Mouse (Mus musculus): Measurements from ENCODE around the gene Cfap74. TPM values are rescaled to one million over a fixed set of nuclear protein-coding genes. Genes with fewer than 3 reads are reported as not detected.
A peak's percentile ranks its signal among the peaks of the same experiment; 100 is the strongest.
"Not testable (repeated sequence)": the region's sequence is repeated elsewhere in the genome, so short reads cannot be mapped to it uniquely, and the experiment has no call there.

Gene Cfap74
- polyA plus RNA-seq, 1 experiment from 2014 or later, result 3.8 TPM

DNA sequence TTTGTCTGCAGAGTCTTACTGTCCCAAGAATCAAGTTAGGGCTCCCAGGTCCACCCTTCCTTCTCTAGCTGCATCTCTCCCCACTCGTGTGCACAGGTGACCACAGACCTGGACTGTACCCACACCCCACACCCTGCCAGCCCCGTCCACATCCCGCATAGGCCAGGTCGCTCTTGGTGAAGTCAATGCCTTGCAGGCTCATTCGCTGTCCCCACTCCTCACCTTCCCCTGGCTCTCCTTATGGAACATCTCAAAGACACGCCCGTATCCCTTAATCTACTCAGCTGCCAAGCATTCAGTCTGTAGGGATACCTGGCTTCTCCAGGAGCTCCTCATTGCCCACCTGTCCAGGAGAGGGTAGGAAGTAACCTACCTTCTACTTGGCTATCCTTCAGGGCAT, 62.4 kb downstream of the Cfap74 start:
- no peak for ATAC-seq
- Histone ChIP-seq H3K9ac (replicated peaks) (no peak overlapping the region), H3K27me3 (no peaks in the 10 kb centered on the region; the same call in 1 of the 2 replicates), H3K4me2 (replicated peaks) (no peak overlapping the region), H3K36me3 (no peaks in the 10 kb centered on the region), H3K27ac (no peak overlapping the region), H3K4me1 (replicated peaks) (0 out of 2 replicates have a peak, but pooled peaks cover 7% of the 10 kb centered on the region), H3K4me3 (replicated peaks) (no peak overlapping the region), H3K9me3 (no peaks in the 10 kb centered on the region)
- 90% methylated on average over 7 of the region's 7 CpGs for WGBS

DNA sequence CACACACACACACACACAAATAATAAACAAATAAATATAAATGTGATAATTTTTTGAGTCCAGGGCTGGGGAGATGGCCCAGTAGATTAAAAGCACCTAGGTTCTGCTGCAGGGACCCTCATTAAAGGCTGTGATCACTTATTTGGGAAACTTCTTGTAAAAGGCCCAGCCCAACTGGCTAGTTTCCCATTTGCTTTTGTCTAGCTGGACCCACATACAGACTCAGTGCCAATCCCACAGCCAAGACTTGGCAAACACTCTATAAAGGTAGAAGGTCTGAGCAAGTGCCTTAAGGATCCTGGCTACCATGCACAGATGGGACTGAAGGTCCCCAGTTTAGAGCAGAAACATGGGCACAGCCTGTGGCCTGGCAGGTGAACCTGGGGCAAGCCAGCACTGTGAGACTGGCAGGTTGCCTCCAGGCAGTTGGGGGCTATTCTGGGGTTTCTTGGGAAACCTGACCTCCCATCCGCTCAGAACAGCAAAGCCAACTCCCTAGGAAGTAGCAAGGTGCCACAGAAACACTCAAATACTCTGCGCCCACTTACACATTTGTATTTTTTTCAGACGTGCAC, 63.8 kb downstream of the Cfap74 start:
- Histone ChIP-seq H3K9ac (replicated peaks) (no peak overlapping the region), H3K4me1 (replicated peaks) (0 out of 2 replicates have a peak, but pooled peaks cover 7% of the 10 kb centered on the region), H3K4me3 (replicated peaks) (no peak overlapping the region), H3K27me3 (no peaks in the 10 kb centered on the region; the same call in 1 of the 2 replicates), H3K9me3 (no peaks in the 10 kb centered on the region), H3K36me3 (no peaks in the 10 kb centered on the region), H3K27ac (no peak overlapping the region), H3K4me2 (replicated peaks) (no peak overlapping the region)
- 77% methylated on average over 3 of the region's 3 CpGs for WGBS
- no peak for ATAC-seq

- no peaks in the 10 kb centered on the region for H3K9me3 ChIP-seq
- H3K4me1 ChIP-seq (replicated peaks), result 0 out of 2 replicates have a peak, but pooled peaks cover 7% of the 10 kb centered on the region
- H3K27me3 ChIP-seq, result no peaks in the 10 kb centered on the region; the same call in 1 of the 2 replicates
- no peaks in the 10 kb centered on the region for H3K36me3 ChIP-seq
- no peak overlapping the region for H3K4me2 ChIP-seq (replicated peaks)
- H3K27ac ChIP-seq, result no peak overlapping the region
- no peak overlapping the region for H3K9ac ChIP-seq (replicated peaks)
- no peak overlapping the region for H3K4me3 ChIP-seq (replicated peaks)
- no peak for ATAC-seq
- WGBS, result 56% methylated on average over 5 of the region's 5 CpGs
These were observed 64.3 kb downstream of the Cfap74 start for GRCm38 (mm10) chr4:155473319-155473718.

DNA sequence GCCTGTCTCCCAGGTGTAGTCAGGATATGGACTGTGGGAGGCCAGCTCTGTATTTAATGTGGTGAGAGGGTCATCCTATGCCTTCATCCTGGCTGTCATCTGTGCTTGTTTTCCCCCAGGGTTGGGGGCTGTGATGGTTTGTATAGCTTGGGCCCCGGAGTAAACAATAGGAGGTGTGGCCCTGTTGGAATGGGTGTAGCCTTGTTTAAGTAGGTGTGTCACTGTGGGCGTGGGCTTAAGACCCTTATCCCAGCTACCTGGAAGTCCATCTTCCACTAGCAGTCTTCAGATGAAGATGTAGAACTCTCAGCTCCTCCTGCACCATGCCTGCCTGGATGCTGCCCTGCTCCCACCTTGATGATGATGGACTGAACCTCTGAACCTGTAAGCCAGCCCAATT, 64.8 kb downstream of the Cfap74 start:
- H3K27ac ChIP-seq; H3K4me3 ChIP-seq (replicated peaks); H3K9me3 ChIP-seq; H3K4me2 ChIP-seq (replicated peaks); H3K4me1 ChIP-seq (replicated peaks); H3K27me3 ChIP-seq; ATAC-seq; H3K36me3 ChIP-seq; H3K9ac ChIP-seq (replicated peaks): not testable (repeated sequence)
- WGBS, result 59% methylated on average over 2 of the region's 2 CpGs

DNA sequence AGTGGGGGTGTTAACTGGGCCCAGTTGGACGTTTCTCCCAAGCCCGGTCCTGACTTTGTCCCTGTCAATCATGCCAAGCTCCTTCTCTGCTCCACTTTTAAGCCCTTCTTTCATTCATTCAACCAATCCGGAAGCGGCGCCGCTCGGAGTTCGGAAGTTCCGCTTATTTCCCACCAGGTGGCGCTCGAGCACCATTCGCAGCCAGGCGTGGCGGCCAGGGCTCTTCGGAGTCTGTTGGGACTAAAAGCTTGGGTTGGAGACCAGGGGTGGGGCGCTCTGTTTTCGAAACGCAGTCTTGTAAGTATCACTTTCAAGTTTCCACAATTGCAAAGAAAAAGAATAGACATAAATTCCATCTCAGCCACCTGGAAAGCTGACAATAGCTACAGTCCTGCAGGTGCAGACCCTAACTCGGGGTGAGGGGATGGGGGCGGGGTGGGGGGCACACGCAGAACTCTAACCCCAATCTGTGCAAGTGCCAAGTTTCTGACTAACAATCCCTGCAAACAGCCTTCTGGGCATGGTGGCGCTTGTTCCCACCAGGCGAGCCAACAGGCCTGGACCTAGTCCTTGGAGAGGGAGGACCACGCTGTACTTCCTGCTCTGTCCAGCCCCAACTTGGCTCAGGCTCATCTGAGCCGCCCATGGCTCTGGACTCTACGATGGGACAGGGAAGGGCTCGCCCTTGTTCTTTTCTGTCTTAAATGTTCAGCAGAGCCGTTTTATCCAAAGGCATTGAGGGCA, 72.6 kb downstream of the Cfap74 start:
- H3K9ac ChIP-seq (replicated peaks), result no peak overlapping the region; the same call in 1 of the 2 replicates
- 25% methylated on average over 28 of the region's 28 CpGs for WGBS
- no peak overlapping the region for H3K27ac ChIP-seq
- ATAC-seq, result peak; percentile 81
- H3K27me3 ChIP-seq, result no peaks in the 10 kb centered on the region; the same call in 1 of the 2 replicates
- no peaks in the 10 kb centered on the region for H3K36me3 ChIP-seq
- no peaks in the 10 kb centered on the region for H3K9me3 ChIP-seq
- no peaks in the 10 kb centered on the region for H3K4me1 ChIP-seq (replicated peaks)
- H3K4me3 ChIP-seq (replicated peaks), result no peak overlapping the region
- peak overlapping the region; percentile 38 for H3K4me2 ChIP-seq (replicated peaks)

DNA sequence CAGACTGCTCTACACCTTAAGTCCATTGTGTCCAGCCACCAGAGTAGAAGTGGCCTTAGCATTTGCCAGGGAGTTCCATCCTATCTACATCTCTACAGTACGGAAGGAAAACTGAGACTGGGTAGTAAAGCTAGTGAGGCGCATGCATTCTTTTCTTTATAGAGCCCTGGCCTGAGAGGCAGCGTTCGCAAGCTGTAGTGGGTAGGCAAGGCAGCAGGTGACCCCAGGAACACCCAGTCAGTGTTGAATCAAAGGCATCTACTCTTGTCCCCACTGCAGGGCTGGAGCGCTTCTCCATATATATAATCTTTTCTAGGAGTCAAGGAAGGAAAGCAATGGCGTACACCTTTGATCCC, 73.1 kb downstream of the Cfap74 start:
- ATAC-seq, result no peak
- 90% methylated on average over 6 of the region's 6 CpGs for WGBS

DNA sequence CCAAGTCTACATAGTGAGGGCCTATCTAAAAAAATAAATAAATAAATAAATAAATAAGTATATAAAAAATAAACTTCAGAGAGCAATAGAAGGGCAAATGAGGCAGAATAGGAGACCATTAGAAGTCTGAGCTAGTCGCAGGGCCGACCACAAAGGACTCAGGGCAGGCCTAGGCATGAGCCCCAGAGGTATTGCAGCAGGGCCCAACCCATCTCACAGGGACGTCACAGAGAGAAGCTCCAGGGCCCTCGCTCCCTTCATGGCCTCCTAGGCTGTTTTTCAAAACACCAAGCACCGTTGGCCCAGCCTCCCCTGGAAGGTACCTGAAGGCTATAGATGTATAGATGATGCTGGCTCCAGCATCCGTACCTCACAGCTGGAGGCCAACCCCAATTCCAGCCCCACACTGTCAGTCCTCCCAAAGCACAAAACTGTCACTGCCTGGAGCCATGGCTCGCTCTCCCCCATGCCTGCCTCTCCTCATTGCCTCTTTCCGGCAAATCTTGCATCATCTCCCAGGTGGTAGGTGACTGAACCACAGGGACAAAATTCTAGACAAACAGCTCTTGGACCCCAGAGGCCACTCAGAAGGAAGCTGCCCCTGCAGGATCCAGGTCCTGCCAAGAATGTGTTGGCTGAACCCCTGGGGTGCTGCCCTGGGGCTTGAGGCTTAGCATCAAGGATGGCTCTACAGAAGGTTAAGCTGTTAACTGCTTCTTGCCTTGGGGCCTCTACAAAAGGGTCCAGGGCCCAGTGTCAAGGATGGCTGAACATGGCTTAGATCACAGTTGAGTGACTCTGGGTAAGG, 73.9 kb downstream of the Cfap74 start:
- 58% methylated on average over 8 of the region's 8 CpGs for WGBS
- Histone ChIP-seq H3K9me3 (no peaks in the 10 kb centered on the region), H3K4me3 (replicated peaks) (no peak overlapping the region), H3K27me3 (no peaks in the 10 kb centered on the region; the same call in 1 of the 2 replicates), H3K4me1 (replicated peaks) (peaks cover 5% of the 10 kb centered on the region), H3K36me3 (no peaks in the 10 kb centered on the region), H3K27ac (no peak overlapping the region), H3K4me2 (replicated peaks) (no peak overlapping the region), H3K9ac (replicated peaks) (0 out of 2 replicates have a peak overlapping the region, but pooled peaks have one; percentile 16)
- ATAC-seq, result no peak

More for the DNA sequence above, 73.1 kb downstream of the Cfap74 start:
- H3K27me3 ChIP-seq, result no peaks in the 10 kb centered on the region; the same call in 1 of the 2 replicates
- no peak overlapping the region for H3K27ac ChIP-seq
- no peak overlapping the region for H3K4me3 ChIP-seq (replicated peaks)
- no peaks in the 10 kb centered on the region for H3K4me1 ChIP-seq (replicated peaks)
- H3K9ac ChIP-seq (replicated peaks), result no peak overlapping the region
- no peaks in the 10 kb centered on the region for H3K9me3 ChIP-seq
- no peak overlapping the region for H3K4me2 ChIP-seq (replicated peaks)
- H3K36me3 ChIP-seq, result no peaks in the 10 kb centered on the region

GRCm38 (mm10) chr4:155485521-155485920, 76.5 kb downstream of the Cfap74 start:
- H3K4me2 ChIP-seq (replicated peaks), result no peak overlapping the region
- H3K27ac ChIP-seq, result no peak overlapping the region
- WGBS, result 84% methylated on average over 3 of the region's 3 CpGs
- H3K9ac ChIP-seq (replicated peaks), result no peak overlapping the region
- H3K9me3 ChIP-seq, result no peaks in the 10 kb centered on the region
- peaks cover 21% of the 10 kb centered on the region for H3K4me1 ChIP-seq (replicated peaks)
- no peak for ATAC-seq
- no peak overlapping the region for H3K4me3 ChIP-seq (replicated peaks)
- no peaks in the 10 kb centered on the region for H3K36me3 ChIP-seq
- no peaks in the 10 kb centered on the region; the same call in 1 of the 2 replicates for H3K27me3 ChIP-seq

GRCm38 (mm10) chr4:155487746-155488145, 78.8 kb downstream of the Cfap74 start:
- H3K4me2 ChIP-seq (replicated peaks), result no peak overlapping the region
- H3K27ac ChIP-seq, result peak overlapping the region; percentile 40; the same call in 1 of the 2 replicates
- H3K36me3 ChIP-seq, result no peaks in the 10 kb centered on the region
- 51% methylated on average over 3 of the region's 3 CpGs for WGBS
- H3K9ac ChIP-seq (replicated peaks), result no peak overlapping the region
- ATAC-seq, result no peak
- peaks cover 25% of the 10 kb centered on the region for H3K4me1 ChIP-seq (replicated peaks)
- no peak overlapping the region for H3K4me3 ChIP-seq (replicated peaks)
- no peaks in the 10 kb centered on the region for H3K9me3 ChIP-seq
- no peaks in the 10 kb centered on the region for H3K27me3 ChIP-seq

- Histone ChIP-seq H3K27ac (peak overlapping the region; percentile 57; the same call in 1 of the 2 replicates), H3K9me3 (no peaks in the 10 kb centered on the region), H3K4me2 (replicated peaks) (no peak overlapping the region), H3K4me3 (replicated peaks) (no peak overlapping the region), H3K4me1 (replicated peaks) (peaks cover 32% of the 10 kb centered on the region), H3K9ac (replicated peaks) (0 out of 2 replicates have a peak overlapping the region, but pooled peaks have one; percentile 34), H3K27me3 (no peaks in the 10 kb centered on the region), H3K36me3 (no peaks in the 10 kb centered on the region)
- ATAC-seq, result no peak
- WGBS, result 75% methylated on average over 8 of the region's 8 CpGs
These were observed 79.4 kb downstream of the Cfap74 start for GRCm38 (mm10) chr4:155488232-155489025.
